Mouse (Mus musculus) right cerebral cortex, postnatal 36 days (tissue): ENCODE data around the gene Crxos.

Experiments
- DNase-seq, 2 experiments: peaks; one replicate each; pipeline ENCODE4 v3.0.0; 2022; ENCODE audit warnings: low spot score in 2 of 2, mixed read lengths in 1 of 2

Gene Crxos

DNA sequence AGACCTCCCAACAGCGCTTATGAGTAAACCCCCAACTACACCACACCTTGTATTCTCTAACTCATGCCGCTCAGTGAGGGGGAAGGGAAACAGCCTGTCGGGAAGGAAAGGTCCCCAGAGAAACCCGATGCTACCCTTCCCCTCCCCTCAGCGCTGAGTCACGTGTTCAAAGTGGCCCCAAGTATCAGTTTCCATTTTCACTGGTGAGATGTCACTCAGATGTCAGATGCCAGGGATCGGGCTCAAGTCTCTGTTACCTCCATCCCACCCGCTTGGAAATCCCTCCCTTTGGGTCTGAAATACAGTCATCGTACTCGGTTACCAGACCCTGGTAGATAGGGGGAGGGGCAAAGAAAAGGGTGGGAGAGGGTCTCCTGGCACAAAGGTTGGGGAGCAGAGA is 39.4 kb downstream of the Crxos start:
- no peak for DNase-seq

DNA sequence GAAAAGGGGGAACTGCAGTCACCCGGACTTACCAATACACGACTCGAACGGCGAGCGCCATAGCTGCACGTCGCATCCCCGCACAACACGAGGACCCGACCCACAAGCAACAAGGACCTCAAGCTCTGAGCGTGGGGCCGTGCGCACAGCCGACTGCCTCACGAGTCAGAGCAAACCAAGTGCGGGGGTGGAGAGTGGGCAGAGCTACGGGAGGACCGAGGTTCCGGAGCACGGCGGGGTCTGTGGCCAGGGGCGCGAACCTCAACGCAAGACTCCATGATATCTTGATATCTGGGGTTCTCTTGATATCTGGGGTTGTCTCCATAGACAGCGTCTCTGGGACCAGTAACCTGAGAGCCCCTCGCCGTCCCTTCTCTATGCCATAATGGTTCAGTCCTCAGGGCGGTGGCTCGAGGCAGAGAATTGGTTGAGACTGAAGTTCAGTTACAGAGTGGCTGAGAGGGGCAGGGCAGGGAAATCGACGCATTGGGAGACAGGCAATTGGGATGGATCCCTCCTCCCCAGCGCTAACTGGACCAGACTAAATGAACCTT is 39.9 kb downstream of the Crxos start, which contains the start of gene Selenow:
Gene Selenow, minus strand, starts transcription at position 183 of the 554 bp plus-strand sequence.
- peak; percentile 90 for DNase-seq

DNA sequence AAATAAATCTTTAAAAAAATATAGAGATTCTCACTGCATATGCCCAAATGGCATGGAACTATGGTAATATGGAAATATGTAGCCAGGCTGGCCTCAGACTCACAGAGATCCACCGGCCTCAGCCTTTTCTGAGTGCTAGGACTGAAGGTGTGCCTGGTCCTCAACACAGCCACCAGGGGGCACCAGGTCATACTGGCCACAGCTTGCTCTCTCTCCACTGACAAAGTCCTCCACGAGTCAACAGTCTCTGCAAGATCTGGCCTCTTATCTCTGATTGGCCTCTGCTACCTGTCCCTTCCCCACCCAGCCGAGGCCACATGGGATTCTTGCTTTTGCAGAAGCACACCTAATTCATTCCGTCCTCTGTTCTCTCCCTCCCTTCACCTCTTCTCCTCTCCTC is 47.5 kb downstream of the Crxos start:
- DNase-seq: no peak

DNA sequence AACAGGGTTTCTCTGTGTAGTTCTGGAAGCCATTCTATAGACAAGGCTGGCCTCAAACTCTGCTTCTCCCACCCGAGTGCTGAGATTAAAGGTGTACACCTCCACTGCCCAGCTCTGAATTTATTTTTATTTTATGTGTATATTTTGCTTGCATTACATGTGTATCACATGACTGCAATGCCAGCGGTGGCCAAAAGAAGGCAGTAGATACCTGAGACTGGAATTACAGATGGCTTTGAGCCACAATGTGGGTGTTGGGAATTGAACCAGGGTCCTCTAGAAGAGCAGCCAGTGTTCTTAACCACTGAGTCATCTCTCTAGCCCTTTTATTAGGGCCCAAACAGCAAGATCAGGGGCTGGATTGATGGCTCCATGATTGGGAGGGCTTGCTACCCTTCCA is 48.1 kb downstream of the Crxos start:
- DNase-seq: no peak

DNA sequence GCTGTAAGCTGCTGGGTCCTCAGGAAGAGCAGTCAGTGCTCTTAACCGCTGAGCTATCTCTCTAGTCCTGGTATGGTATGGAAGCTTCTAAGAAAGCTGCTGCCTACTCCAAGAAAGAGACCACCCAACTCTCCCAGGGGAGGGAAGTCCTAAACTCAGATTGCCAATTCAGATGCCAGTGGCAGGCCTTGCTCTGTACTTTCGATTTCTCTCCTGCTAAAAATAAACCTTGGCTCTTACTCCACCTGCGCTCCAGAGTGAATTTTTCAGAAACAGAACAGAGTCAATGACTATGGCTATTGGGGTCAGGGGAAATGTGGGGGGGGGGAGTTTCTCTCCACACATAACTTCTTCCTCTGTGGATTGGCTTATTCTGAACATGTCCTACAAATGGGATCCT is 49.2 kb downstream of the Crxos start:
- DNase-seq: no peak

DNA sequence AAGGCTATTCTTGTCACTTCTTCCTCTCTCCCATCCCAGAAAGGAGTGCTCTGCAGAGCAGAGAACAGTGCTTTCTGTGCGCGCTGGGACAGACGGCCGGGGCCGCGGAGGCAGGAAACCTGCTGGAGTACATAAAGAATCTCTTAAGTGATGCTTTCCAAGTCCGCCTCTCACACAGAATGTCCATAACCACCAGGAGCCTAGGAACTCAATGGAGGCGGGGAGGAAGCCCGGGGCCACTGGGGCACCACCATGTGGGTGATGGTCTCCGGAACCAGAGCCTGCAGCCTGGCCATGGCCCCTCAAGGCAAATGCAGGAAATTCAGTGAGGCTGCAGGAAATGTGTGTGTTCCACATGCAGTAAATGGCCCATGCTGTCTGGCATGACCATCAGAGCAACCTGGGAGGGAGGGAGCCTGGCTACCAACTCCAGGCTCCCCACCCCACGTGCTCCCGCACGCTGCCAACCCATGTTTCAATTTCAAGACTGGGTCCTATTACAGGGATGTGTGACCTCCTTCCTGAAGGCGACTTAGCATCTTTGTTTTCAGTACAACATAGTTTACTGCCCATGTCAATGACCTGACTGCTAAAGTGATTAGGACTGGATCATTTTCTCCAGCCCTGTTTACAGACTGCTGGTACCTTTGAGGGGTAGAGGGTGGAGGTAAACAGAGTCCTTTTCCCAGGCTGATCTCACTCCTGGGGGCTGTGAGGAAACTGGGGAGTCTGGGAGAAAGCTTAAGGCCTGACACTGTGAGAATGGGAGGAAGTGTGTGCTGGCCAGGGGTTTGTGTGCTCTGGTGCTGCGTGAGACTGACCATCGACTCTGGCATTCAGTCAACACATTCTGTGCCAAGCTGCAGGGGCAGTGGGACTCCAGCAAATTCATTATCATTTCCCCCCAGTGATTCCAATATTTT is 51.3 kb downstream of the Crxos start:
- DNase-seq: peak; percentile 34 to 84

DNA sequence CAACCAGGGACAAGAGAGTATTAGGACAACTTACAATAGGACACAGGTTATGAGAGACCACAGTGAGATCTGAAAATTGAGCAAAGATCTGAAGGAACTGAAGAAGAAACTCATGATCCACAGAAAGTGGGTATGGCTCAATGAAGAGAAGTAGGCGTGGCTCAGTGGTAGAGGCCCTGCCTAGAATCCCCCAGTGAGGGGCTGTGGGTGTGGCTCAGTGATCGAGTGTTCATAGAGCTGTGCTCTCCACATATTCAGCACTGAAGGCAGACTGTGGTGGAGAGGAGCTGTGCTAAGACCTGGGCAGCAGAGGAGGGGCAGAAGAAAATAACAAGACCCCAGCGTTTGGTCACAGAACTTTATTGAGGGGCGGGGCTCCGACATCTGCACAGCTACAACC is 55.1 kb downstream of the Crxos start:
- no peak for DNase-seq

DNA sequence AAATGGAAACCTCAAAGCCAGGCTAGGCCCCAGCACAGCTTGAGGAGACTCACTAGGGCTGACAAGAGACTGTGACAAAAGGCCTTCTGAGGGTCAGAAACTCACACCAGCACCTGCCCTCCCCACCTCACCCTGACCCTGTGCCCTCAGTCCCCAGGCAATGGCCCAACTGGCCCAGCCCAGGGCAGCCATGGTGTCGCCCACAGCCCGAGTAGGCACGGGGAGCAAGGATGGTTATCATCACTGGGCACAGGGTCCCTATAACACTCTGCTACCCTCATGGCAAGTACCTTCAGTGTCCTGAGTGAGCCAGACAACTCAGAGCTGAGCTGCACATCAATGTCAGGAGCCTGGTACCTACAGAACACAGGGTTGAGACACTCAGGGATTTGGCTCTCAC is 56.2 kb downstream of the Crxos start:
- DNase-seq: no peak

DNA sequence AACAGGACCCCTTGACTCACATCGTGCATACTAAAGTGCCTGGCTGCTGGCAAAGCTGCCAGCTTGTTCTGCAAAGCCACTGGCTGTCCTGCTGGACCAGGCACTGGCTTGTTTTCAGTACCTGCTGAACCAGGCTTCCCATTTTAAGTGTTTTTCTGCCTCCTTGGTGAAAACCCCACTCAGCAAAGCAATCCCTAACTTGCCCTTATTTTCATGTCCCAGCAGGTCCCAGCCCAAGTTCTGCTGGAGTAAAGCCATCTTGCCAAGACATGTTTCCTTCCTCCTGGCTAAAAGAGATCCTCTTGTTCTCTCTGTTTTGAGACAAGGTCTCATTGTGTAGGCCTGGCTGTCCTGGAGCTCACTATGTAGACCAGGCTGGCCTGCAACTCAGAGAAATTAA is 61.9 kb downstream of the Crxos start:
- DNase-seq: no peak

DNA sequence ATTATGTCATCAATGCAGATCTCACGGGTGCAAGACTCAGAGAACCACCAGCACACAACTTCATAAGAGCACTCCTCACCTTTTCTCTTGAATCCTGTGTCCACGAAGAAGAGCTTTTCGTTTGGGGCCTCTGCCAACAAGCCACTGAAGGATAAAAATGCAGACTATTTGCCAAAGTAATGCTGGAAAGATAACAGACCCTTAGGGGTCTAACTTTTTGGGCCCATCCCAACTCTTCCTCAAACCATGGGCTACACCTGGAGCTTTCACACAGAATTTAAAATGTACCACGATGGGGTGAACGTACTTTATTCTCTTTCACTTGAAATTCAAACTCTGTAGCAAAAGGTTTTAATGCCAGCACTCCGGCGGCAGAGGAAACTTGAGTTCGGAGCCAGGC is 62.8 kb downstream of the Crxos start:
- no peak for DNase-seq

DNA sequence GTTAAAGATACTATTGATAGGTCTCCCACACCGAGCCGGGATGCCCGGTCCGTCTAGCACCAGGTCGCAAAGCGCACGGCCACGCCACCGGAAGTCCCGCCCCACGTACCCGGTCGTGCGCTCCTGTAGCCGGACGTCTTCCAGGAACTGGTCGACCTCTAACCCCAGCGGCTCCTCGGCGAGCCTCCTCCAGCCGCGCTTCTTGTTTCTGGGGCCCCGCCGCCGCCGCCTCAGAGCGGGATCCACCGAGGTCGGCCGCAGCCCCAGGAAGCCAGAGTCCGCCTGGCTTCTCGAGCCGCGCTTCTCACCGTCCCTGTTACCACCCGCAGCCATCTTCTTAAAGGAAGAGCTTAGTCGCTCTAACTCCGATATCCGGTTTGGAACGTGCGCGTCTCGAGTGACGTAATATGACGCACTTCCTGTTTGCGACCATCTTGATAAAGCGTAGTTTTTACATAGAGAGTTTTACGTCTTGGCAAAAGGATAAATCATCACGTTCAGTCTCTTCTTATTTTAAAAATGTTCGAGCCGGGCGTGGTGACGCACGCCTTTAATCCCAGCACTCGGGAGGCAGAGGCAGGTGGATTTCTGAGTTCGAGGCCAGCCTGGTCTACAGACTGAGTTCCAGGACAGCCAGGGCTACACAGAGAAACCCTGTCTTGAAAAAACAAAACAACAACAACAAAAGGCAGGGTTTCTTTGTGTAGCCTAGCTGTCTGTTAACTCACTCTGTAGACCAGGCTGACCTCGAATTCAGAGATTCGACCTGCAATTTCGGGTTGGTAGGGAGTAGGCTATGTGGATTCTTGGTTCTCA is 63.5 kb downstream of the Crxos start, which contains the start of gene Nop53:
Gene Nop53, minus strand, starts transcription at position 354 of the 816 bp plus-strand sequence.
- DNase-seq: peak; percentile 94

DNA sequence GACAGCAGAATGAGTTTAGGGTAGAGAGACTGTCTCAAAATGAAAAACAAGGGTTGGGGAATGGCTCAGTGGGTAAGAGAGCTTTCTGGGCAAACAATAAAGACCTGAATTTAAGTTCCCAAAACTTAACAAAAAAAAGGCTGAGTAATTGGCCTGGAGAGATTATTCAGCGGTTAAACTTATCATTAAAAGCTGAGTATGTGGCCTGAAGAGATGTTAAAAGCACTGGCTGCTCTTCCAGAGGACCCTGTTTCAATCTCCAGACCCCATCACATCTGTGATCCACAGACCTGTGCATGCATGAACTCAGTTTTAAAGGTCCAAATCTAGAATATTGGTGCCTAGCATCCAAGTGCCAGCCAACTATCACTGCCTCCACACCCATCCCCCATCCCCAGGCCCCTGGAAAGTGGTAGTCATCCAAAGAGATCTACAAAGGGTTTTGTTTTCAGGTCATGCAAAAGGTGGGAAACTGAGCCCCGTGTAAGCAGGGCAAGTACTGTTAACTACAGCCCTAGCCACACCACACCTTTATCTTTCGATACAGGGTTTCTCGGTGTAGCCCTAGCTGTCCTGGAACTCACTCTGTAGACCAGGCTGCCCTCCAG is 65.3 kb downstream of the Crxos start:
- no peak for DNase-seq

DNA sequence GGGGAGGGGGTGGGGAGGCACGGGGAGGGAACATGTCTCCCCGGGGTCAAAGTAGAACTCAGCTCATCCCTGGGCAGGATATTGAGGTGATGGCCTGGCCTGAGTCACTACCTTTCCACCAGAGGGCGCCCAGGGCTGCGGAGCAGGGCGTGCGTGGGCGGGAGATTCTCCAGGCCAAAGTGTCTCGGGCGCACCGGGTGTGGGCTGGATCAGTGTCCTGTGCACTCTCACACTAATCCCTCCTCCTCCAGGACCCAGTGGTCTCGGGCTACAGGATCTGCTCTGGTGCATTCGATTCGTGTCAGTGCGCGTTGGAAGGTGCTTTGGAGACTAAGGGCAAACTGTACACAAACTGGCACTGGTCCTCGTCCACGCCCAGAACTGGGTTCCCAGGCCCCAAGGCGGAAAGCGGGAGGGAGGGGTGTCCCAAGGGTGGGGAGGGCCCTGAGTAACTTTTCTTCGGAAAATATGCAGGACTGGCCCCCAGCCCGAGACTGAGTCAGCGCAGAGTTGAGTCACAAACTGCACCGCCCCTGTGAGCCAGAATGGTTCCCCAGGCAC is 66.0 kb downstream of the Crxos start:
- peak; percentile 34 to 44 for DNase-seq

DNA sequence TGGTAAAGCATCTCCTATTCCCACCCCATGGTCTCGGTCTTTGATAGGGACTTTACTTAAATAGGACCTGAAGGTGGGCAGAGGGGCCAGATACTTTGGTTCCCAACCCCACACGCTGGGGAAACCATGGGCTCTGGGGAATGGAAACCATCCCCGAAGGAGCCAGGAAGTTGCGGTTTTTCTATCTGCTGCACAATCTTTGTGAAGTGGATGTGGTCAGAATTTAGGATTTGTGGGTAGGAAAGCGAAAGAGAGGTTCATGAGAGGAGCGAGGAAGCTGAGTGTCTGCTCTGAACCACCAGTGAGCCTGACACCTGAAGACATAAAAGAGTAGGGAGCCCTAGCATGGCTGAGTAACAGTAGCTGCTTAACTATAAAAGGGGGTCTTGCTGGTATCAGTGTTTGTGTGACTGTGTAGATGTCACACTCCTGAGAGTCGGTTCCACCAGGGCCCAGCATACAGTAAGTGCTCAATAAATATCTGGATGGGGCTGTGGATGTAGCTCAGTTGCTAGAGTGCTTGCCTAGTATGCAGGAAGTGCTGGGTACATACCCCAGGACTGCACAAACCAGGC is 66.9 kb downstream of the Crxos start:
- DNase-seq: no peak

DNA sequence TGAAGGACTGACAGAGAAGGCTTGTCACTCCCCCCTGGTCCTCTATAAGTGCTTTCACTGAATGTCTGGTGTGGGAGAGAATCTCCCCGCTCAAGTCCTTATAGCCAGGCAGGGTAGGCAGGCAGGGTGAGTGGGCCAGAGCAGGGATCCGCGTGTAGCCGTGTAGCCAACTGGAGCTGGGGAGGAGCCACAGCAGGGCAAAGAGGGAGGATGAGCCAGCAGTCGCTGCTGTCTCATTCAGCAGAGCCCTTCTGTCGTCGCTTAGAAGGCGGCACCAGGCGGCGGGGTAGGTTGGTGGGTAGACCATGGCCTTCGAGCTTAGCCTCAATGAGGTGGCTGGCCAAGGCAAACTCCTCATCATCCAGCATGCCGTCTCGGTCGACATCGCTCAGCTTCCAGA is 67.6 kb downstream of the Crxos start:
- no peak for DNase-seq

DNA sequence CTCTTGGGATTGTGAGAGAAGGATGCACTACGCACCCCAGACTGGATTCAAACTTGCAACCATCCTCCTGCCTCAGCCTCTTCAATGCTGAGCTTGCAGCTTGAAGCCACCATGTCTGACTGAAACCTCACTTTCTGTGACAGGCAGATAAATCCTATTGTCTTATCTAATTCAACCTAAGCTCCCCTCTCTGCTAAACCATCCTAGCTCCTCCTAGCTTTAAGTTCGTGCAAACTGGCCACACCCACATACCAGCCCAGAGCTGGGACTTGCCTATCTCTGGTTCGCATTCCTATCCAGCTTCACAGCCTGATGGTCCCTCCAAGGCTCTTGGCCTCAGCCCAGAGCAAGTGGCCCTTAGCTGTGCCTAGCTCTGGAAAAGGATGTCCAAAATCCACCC is 70.0 kb downstream of the Crxos start:
- DNase-seq: no peak
